Mouse (Mus musculus): ENCODE measurements at regions not wholly inside any gene's neighbourhood (a gene's known extent, or its start where the extent isn't known, plus 50 kb on each side); places are given as distances from the start of the nearest gene placed in this dataset.

GRCm38 (mm10) chr15:33914891-33915290 lies 442.8 kb downstream of the 9430069I07Rik start:
- Histone ChIP-seq H3K9me3 (no peaks in the 10 kb centered on the region), H3K4me2 (no peak overlapping the region), H3K4me1 (no peaks in the 10 kb centered on the region), H3K4me3 (no peak overlapping the region), H3K36me3 (no peaks in the 10 kb centered on the region), H3K27me3 (no peaks in the 10 kb centered on the region), H3K27ac (no peak overlapping the region), H3K9ac (no peak overlapping the region)
- 47% methylated on average over 1 of the region's 1 CpGs for WGBS
- ATAC-seq (ENCODE audit: insufficient number of reproducible peaks, low FRiP score, low TSS enrichment, low read depth), result no peak

- Histone ChIP-seq H3K36me3 (no peaks in the 10 kb centered on the region), H3K27ac (no peak overlapping the region), H3K27me3 (no peaks in the 10 kb centered on the region), H3K9me3 (no peaks in the 10 kb centered on the region), H3K4me1 (no peaks in the 10 kb centered on the region), H3K4me3 (no peak overlapping the region), H3K9ac (no peak overlapping the region), H3K4me2 (no peak overlapping the region)
- WGBS, result 48% methylated on average over 5 of the region's 5 CpGs
- no peak for ATAC-seq (ENCODE audit: insufficient number of reproducible peaks, low FRiP score, low TSS enrichment, low read depth)
Measured at GRCm38 (mm10) chr15:33906727-33907479, 450.8 kb downstream of the 9430069I07Rik start.

- Histone ChIP-seq H3K36me3 (no peaks in the 10 kb centered on the region), H3K27ac (no peak overlapping the region), H3K4me3 (no peak overlapping the region), H3K4me1 (no peaks in the 10 kb centered on the region), H3K9me3 (no peaks in the 10 kb centered on the region), H3K9ac (no peak overlapping the region), H3K4me2 (no peak overlapping the region), H3K27me3 (no peaks in the 10 kb centered on the region)
- ATAC-seq (ENCODE audit: insufficient number of reproducible peaks, low FRiP score, low TSS enrichment, low read depth), result no peak
- 88% methylated on average over 2 of the region's 2 CpGs for WGBS
Measured at GRCm38 (mm10) chr15:33896076-33896475, 461.6 kb downstream of the 9430069I07Rik start.

- WGBS, result 87% methylated on average over 4 of the region's 4 CpGs
Measured at GRCm38 (mm10) chr15:33890606-33891005, 467.1 kb downstream of the 9430069I07Rik start.

GRCm38 (mm10) chr15:33888865-33889368 lies 468.8 kb downstream of the 9430069I07Rik start:
- WGBS, result 47% methylated on average over 1 of the region's 1 CpGs
- Histone ChIP-seq H3K4me2 (no peak overlapping the region), H3K4me3 (no peak overlapping the region), H3K9me3 (no peaks in the 10 kb centered on the region), H3K36me3 (no peaks in the 10 kb centered on the region), H3K27me3 (no peaks in the 10 kb centered on the region), H3K4me1 (no peaks in the 10 kb centered on the region), H3K27ac (no peak overlapping the region), H3K9ac (no peak overlapping the region)
- ATAC-seq (ENCODE audit: insufficient number of reproducible peaks, low FRiP score, low TSS enrichment, low read depth), result no peak

More at GRCm38 (mm10) chr15:33890606-33891005, 467.1 kb downstream of the 9430069I07Rik start:
- Histone ChIP-seq H3K9ac (no peak overlapping the region), H3K4me1 (no peaks in the 10 kb centered on the region), H3K9me3 (no peaks in the 10 kb centered on the region), H3K27me3 (no peaks in the 10 kb centered on the region), H3K4me2 (no peak overlapping the region), H3K36me3 (no peaks in the 10 kb centered on the region), H3K4me3 (no peak overlapping the region), H3K27ac (no peak overlapping the region)
- no peak for ATAC-seq (ENCODE audit: insufficient number of reproducible peaks, low FRiP score, low TSS enrichment, low read depth)

DNA sequence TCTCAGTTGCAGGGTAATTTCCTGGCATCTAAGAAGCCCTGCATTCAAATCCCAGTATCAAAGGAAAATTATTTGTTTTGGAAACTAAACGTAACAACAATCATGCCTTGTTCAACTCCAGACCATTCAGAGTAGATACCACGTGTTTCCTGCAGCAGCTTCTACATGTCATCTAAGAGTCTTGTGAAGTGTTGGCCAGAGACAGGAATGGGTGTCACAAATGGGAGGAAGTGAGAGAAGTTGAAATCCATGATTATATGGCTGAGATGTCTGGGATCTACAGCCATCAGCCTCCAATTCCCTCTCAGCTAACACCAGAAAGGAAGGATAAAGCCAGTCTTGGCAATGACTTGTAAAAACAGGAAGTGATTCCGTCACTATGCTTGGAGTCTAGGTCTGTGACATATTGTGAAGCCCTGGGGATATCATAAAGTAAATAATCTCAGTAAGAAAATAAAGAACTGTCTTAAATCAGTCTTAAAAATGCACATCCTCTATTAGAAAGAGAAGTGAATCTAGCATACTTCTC lies 495.4 kb downstream of the 9430069I07Rik start:
- Histone ChIP-seq H3K9ac (no peak overlapping the region), H3K4me3 (no peak overlapping the region), H3K27ac (no peak overlapping the region), H3K36me3 (no peaks in the 10 kb centered on the region), H3K4me1 (no peaks in the 10 kb centered on the region), H3K27me3 (no peaks in the 10 kb centered on the region), H3K4me2 (no peak overlapping the region), H3K9me3 (no peaks in the 10 kb centered on the region)
- ATAC-seq (ENCODE audit: insufficient number of reproducible peaks, low FRiP score, low TSS enrichment, low read depth), result no peak
- 69% methylated on average over 3 of the region's 3 CpGs for WGBS

DNA sequence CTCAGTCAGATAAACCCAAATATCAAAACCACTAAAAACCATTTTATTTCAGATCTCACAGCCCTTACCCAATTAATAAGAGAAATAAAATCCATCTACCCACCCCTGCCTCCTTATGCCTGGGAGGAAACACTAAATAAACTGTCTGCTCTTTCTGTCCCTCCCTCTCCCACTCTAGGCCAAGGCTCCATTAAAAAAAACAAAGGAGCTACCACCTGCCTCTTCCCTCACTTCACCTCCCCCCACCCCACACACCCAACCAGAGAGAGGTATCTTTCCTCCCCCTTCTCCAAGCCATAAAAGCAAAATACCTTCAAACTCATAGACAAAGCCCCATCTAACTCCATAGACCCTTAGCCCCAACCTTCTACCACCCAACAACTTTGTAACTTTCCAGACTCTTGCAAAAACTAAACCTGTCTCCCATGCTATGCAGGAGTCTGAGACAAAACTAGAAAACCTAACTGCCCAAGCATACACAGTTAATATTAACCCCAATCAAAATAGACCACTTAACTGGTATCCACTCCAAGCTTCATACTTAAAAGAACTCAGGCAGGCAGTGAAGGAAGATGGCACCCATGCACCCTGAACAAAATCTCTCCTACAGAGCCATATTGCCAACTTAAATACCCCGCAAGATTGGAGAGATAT lies 532.1 kb downstream of the 9430069I07Rik start:
- Histone ChIP-seq H3K4me1 (no peaks in the 10 kb centered on the region), H3K4me3 (no peak overlapping the region), H3K9me3 (no peaks in the 10 kb centered on the region), H3K4me2 (no peak overlapping the region), H3K36me3 (no peaks in the 10 kb centered on the region), H3K27me3 (no peaks in the 10 kb centered on the region), H3K9ac (no peak overlapping the region), H3K27ac (no peak overlapping the region)
- ATAC-seq (ENCODE audit: insufficient number of reproducible peaks, low FRiP score, low TSS enrichment, low read depth), result no peak
- WGBS, result 94% methylated on average over 1 of the region's 1 CpGs

DNA sequence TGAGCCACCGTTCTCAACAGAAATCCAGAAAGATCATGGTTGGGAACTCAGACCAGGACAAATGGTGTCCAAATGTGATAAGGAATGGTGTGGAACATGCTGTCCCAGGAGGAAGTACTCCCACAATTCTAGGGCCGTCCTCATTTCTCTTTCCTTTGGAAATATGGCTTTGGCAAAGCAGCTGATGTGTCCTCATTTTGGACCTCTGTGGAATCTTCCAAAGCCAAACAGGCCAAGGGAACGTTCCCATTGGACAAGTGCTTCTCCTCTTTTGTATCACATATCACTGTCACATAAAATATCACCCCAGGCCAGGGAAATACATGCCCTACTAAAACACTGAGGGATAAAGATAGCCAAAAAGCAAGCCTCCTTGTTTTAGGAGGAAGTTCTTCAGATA lies 532.8 kb downstream of the 9430069I07Rik start:
- no peak overlapping the region for H3K27ac ChIP-seq
- 83% methylated on average over 3 of the region's 3 CpGs for WGBS
- ATAC-seq (ENCODE audit: insufficient number of reproducible peaks, low FRiP score, low TSS enrichment, low read depth), result no peak
- no peak overlapping the region for H3K4me2 ChIP-seq
- H3K9me3 ChIP-seq, result no peaks in the 10 kb centered on the region
- no peaks in the 10 kb centered on the region for H3K36me3 ChIP-seq
- no peaks in the 10 kb centered on the region for H3K4me1 ChIP-seq
- no peaks in the 10 kb centered on the region for H3K27me3 ChIP-seq
- H3K9ac ChIP-seq, result no peak overlapping the region
- H3K4me3 ChIP-seq, result no peak overlapping the region

- no peak for ATAC-seq (ENCODE audit: insufficient number of reproducible peaks, low FRiP score, low TSS enrichment, low read depth)
- H3K4me2 ChIP-seq, result no peak overlapping the region
- no peaks in the 10 kb centered on the region for H3K36me3 ChIP-seq
- H3K4me3 ChIP-seq, result no peak overlapping the region
- H3K9me3 ChIP-seq, result no peaks in the 10 kb centered on the region
- 75% methylated on average over 2 of the region's 2 CpGs for WGBS
- H3K9ac ChIP-seq, result no peak overlapping the region
- H3K4me1 ChIP-seq, result no peaks in the 10 kb centered on the region
- no peaks in the 10 kb centered on the region for H3K27me3 ChIP-seq
- no peak overlapping the region for H3K27ac ChIP-seq
Measured at GRCm38 (mm10) chr15:33780960-33781359, 576.7 kb downstream of the 9430069I07Rik start.

GRCm38 (mm10) chr15:33759496-33759895 lies 598.2 kb downstream of the 9430069I07Rik start:
- 49% methylated on average over 6 of the region's 6 CpGs for WGBS
- no peaks in the 10 kb centered on the region for H3K36me3 ChIP-seq
- no peak overlapping the region for H3K9ac ChIP-seq
- no peaks in the 10 kb centered on the region for H3K4me1 ChIP-seq
- H3K27me3 ChIP-seq, result no peaks in the 10 kb centered on the region
- H3K4me3 ChIP-seq, result no peak overlapping the region
- no peaks in the 10 kb centered on the region for H3K9me3 ChIP-seq
- H3K4me2 ChIP-seq, result no peak overlapping the region
- ATAC-seq (ENCODE audit: insufficient number of reproducible peaks, low FRiP score, low TSS enrichment, low read depth), result no peak
- H3K27ac ChIP-seq, result no peak overlapping the region

- Histone ChIP-seq H3K36me3 (no peaks in the 10 kb centered on the region), H3K9me3 (no peaks in the 10 kb centered on the region), H3K4me1 (no peaks in the 10 kb centered on the region), H3K4me3 (no peak overlapping the region), H3K4me2 (no peak overlapping the region), H3K27me3 (no peaks in the 10 kb centered on the region), H3K27ac (no peak overlapping the region), H3K9ac (no peak overlapping the region)
- ATAC-seq (ENCODE audit: insufficient number of reproducible peaks, low FRiP score, low TSS enrichment, low read depth), result no peak
- WGBS, result 75% methylated on average over 1 of the region's 1 CpGs
Measured at GRCm38 (mm10) chr15:33758771-33759170, 598.9 kb downstream of the 9430069I07Rik start.
